Mouse (Mus musculus) bone marrow, adult 2 months (tissue): ENCODE data around the gene Chil5. TPM values are rescaled to one million over a fixed set of nuclear protein-coding genes. Genes with fewer than 3 reads are reported as not detected.
"Not testable (repeated sequence)": the region's sequence is repeated elsewhere in the genome, so short reads cannot be mapped to it uniquely, and the experiment has no call there.

Experiments
- H3K27ac ChIP-seq: fragments of 200-500 bp; 2 replicates; pipeline ENCODE4 v1.5.1; 2012; ENCODE audit warnings: low read depth, mild to moderate bottlenecking, control low read depth, inconsistent platforms, low read length; ENCODE audit not compliant: control insufficient read depth, poor library complexity, insufficient read depth
- H3K4me1 ChIP-seq: fragments of 200-500 bp; 2 replicates; pipeline ENCODE4 v1.6.1; 2011; ENCODE audit warnings: low read length; ENCODE audit not compliant: control insufficient read depth, insufficient read depth
- H3K4me3 ChIP-seq: fragments of 200-500 bp; replicated peaks from 2 replicates; pipeline ENCODE3; 2011; ENCODE audit warnings: mild to moderate bottlenecking, low read depth, low read length, control low read depth; ENCODE audit not compliant: control insufficient read depth
- CTCF ChIP-seq: fragments of 200-500 bp; IDR thresholded peaks from 2 replicates; pipeline ENCODE4 v1.5.1; 2011; ENCODE audit warnings: low read length, control low read depth; ENCODE audit not compliant: control insufficient read depth, insufficient read depth
- POLR2A ChIP-seq: fragments of 200-500 bp; IDR thresholded peaks from 2 replicates; pipeline ENCODE4 v1.6.1; 2011; ENCODE audit warnings: low read depth, mild to moderate bottlenecking, control low read depth, low read length, borderline replicate concordance; ENCODE audit not compliant: control insufficient read depth
- WGBS: fragments of 180-500 bp; shearing (Covaris S2); methylation state at CpG from one replicate; pipeline ENCODE4 v1.1.7; 2018; 5-methylcytosine and 5-hydroxymethylcytosine counted together
- polyA plus RNA-seq: library from polyadenylated mRNA; stranded (reverse); fragments of >200 nt; gene quantifications from 2 replicates; pipeline ENCODE4 v1.2.4, GENCODE M21; 2011; ENCODE audit warnings: low replicate concordance; ENCODE audit not compliant: missing spikeins, insufficient read depth, insufficient read length

Gene Chil5
- polyA plus RNA-seq, 1 experiment: 9.9 TPM

DNA sequence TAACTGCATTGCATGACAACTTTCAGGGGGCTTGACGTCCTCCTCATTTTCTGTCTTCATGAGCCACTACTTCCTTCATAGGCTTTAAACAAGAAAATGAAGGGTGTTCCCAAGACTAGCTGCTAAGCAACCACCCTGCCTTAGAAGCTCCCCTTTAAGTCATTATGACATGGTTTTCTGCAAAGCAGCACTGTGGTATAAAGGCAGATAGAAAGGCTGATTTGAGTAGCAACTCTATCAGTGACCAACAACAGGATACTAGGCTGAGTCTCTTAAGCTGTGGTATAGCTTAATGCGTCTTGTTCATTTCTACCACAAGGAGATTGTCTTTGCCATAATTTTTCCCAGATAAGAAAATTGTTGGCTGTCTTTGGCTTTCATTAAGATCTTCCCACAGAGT lies 18.1 kb downstream of the Chil5 start, which contains the start of gene Pifo:
Pifo (minus strand) TSS at position 101 of the 400 bp plus-strand sequence.
- no peaks in the 10 kb centered on the region for H3K4me1 ChIP-seq
- H3K4me3 ChIP-seq: no peak within 1 kb of the TSS
- 63% methylated on average over 2 of the region's 2 CpGs for WGBS
- no peak within 1 kb of the TSS for H3K27ac ChIP-seq
- no peak for TF ChIP-seq POLR2A
- no peak for TF ChIP-seq CTCF

- WGBS: 58% methylated on average over 10 of the region's 10 CpGs
- not testable (repeated sequence) for H3K4me3 ChIP-seq, H3K27ac ChIP-seq, H3K4me1 ChIP-seq
These were observed 29.3 kb downstream of the Chil5 start for GRCm38 (mm10) chr3:106003360-106003759.

DNA sequence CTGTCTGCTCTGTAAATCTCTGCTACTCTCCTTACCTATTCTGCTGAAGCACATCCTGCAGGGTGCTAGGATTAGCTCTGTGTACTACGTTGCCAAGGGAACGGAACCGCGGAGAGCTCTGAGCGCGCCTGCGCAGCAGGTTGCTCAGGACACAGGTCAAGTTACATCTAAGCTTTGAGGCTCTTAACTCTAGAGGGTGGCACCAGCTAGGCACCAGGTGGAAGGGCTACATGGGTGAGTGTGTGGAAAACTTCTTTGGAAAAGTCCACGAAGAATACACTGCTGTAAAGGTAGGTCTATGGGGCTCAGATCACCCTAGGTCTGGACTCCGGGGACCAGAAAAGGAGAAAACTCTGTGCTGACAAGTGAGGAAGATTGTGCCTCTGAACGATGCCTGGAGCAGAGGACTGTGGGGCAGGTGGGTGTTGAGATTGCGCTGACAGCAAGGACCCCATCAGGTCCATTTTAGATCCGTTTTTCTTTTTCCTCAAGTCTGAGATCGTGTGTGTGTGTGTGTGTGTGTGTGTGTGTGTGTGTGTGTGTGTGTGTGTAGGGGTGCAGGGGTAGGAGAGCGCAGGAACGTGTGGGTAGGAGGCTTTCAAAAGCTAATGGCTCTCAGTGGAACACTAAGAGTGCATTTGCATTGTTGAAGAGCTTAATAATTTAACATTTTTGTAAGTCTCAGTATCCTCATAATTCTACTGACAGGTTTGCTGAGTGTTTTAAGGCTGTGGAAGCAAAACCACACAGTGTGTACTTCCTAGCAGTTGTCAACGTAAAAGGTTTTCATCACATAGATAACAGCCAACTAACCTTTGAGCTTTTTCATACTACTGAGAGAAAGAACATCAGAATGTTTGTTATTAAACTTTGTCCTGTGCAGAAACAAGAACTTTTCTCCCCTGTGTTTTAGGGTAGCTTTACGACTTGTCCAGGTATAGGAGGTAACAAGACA lies 30.9 kb downstream of the Chil5 start:
- TF ChIP-seq CTCF (no peak), POLR2A (no peak)
- H3K4me1 ChIP-seq: no peaks in the 10 kb centered on the region
- no peak overlapping the region for H3K27ac ChIP-seq
- 12% methylated on average over 17 of the region's 17 CpGs for WGBS
- H3K4me3 ChIP-seq: no peak overlapping the region

GRCm38 (mm10) chr3:106000707-106001375 lies 31.8 kb downstream of the Chil5 start:
- Histone ChIP-seq H3K4me1 (no peaks in the 10 kb centered on the region), H3K4me3 (no peak overlapping the region), H3K27ac (no peak overlapping the region)
- TF ChIP-seq CTCF (no peak), POLR2A (no peak)
- WGBS: 32% methylated on average over 11 of the region's 11 CpGs

- Histone ChIP-seq H3K27ac (no peak overlapping the region), H3K4me1 (no peaks in the 10 kb centered on the region), H3K4me3 (no peak overlapping the region)
- WGBS: 6% methylated on average over 2 of the region's 2 CpGs
- TF ChIP-seq POLR2A: no peak
These were observed 37.9 kb downstream of the Chil5 start for GRCm38 (mm10) chr3:105994730-105995129.

- Histone ChIP-seq H3K27ac (no peak overlapping the region), H3K4me1 (no peaks in the 10 kb centered on the region), H3K4me3 (no peak overlapping the region)
- TF ChIP-seq CTCF (peak; percentile 16; the same call in 1 of the 2 replicates), POLR2A (no peak)
- 7% methylated on average over 4 of the region's 4 CpGs for WGBS
These were observed 40.8 kb downstream of the Chil5 start for GRCm38 (mm10) chr3:105991653-105992283.

DNA sequence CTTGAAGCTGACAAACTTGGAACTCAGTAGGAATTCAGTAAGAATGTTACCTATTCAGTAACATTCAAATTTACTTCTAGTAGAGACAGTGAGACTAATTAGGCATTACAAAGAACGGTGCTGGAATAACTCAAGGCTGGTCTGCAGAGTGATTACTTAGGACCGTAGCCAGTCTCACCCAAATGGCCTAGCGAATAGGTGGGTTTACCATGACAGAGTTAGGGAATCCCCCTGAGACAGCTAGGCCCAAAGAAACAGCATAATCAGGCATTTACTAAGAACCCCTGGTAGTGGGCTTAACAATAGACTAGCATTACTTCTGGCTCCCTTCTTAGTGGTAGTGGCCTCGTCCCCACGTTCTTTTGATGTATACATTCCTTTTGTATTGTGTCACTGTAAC lies 43.0 kb downstream of the Chil5 start:
- H3K27ac ChIP-seq, H3K4me3 ChIP-seq, H3K4me1 ChIP-seq: not testable (repeated sequence)
- 87% methylated on average over 5 of the region's 5 CpGs for WGBS

DNA sequence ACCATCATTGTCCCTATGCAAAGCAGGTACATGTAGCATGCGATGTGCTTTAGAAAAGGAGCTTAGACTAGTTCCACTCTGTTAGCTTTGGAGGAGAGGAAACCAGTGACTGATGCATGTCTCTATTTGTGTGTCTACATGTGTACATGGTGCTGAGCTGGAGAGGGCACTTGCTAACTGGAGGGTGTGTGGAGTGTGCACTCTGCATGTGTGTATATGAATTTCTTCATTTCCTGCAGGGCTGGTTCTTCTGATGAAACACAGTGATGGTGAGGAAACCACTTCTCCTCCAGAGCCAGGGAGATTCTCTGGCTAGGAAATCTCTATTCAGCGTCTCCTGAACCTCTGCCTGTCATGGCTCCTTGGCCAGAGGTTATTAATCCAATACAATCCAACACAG lies 58.4 kb downstream of the Chil5 start:
- WGBS: 60% methylated on average over 2 of the region's 2 CpGs
- no peak for TF ChIP-seq CTCF
- no peak for TF ChIP-seq POLR2A
- Histone ChIP-seq H3K4me1 (peaks cover 5% of the 10 kb centered on the region; the same call in 1 of the 2 replicates), H3K27ac (no peak overlapping the region; the same call in 1 of the 2 replicates), H3K4me3 (no peak overlapping the region)
